Mouse (Mus musculus): Measurements from ENCODE around the gene Klk1b5.

Klk1b5 gene

DNA sequence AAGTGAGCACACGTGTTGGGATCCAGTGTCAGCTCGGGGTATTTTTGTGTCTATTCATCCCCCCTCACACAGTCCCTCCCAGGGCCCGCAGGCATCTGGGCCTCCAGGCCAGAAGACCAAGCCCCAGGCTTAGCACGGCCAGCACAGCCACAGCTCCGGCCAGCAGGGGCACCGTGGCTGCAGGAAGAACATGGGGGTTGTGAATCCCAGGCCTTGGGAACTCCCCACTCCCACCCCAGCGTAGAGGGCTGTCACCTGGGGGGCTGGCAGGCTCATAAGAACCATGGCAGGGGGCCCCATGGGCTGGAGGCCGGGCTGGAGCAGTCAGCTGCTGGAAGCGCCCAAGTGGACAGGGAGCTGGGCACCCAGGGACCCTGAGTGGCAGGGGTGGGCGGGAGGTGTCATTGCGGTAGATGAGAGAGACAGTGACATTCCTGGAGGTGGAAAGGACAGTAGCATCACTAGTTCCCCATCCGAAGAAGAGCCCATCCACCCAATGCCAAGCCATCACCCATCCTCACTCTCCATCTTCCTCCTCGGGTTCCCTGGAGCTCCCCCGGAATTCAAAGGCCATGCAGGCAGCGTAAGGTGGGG, 37.4 kb downstream of the Klk1b5 start:
- DNase-seq (ENCODE audit: low read depth, low spot score), result no peak

DNA sequence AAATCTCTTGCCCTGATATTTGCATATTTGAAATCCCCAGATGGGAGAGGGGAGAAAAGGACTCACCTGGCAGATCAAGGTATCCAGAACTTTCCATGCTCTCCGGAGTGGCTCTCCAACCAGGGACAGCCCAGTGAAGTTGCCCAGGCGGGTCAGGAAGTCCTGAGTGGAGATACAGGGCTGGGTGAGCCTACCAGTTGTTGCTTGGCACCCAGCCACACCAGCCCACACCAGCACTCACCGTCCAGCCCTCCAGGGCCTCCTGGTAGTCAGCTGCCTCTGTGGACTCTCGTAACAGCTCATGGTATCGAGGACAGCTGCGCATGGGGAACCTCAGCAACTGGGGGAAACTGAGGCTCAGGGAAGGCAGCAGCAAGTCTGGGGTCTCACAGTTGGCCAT, 39.2 kb downstream of the Klk1b5 start:
- no peak for DNase-seq (ENCODE audit: low read depth, low spot score)

DNA sequence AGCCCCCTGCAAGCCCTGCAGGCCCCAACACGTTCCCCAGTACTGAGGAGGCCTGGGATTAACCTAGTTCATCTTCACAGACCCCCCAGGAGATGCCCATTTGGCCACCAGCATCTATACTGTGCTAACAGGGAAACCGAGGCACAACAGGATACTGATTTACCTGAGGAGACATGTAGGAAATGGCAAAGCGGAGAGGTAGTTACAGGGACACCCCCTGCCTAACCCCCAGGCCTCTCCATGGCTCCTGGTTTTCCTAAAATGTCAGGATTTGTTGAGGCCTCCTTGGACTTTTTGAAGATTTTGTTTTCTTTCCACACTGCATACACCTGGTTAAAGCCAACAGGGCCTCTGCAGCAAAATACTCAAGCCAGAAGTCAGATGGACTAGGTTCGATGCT, 41.5 kb downstream of the Klk1b5 start, which contains the start of gene Acp4:
TSS of gene Acp4 (minus strand) at position 101 of the 400 bp plus-strand sequence.
- DNase-seq (ENCODE audit: low read depth, low spot score), result no peak

DNA sequence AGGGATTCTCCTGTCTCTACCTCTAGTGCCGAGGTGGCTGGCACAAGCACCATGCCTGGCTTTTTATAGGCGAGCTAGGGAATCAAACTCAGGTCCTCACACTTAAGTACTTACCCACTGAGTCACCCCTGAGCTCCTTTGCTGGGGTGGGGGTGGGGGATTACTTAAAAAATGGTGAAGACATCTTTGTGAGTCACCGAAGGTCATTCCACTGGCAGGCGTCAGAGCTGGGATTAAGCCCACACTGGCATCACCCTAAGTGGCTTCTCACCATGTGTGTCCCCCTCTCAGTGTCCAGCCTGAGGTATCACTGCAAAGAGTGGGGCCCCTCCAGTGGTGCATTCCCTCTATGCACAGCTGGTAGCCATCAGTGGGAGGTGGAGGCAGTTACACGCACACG, 44.7 kb downstream of the Klk1b5 start:
- DNase-seq (ENCODE audit: low read depth, low spot score), result no peak

DNA sequence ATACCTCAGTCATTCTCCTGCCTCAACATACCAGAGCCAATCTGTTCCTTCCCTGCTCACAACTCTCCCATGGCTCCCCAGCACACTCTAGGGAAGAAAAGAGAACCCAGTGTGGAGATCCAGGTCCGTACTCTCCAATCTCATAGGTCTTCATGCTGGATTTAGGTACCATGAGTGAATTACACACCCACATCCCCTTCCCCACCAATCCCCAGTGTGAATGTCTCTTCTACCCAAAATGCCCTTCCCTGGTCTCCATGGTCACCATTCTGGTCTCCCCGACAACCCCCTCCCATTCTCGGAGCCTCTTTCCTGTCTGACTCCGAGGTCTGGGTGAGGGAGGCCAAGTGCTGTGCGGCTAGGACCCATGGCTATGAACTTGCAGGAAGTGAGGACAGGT, 45.4 kb downstream of the Klk1b5 start, which contains the start of gene Gm15517:
TSS of gene Gm15517 (plus strand) at position 301 of the 400 bp plus-strand sequence.
- peak; percentile 53 for DNase-seq (ENCODE audit: low read depth, low spot score)

DNA sequence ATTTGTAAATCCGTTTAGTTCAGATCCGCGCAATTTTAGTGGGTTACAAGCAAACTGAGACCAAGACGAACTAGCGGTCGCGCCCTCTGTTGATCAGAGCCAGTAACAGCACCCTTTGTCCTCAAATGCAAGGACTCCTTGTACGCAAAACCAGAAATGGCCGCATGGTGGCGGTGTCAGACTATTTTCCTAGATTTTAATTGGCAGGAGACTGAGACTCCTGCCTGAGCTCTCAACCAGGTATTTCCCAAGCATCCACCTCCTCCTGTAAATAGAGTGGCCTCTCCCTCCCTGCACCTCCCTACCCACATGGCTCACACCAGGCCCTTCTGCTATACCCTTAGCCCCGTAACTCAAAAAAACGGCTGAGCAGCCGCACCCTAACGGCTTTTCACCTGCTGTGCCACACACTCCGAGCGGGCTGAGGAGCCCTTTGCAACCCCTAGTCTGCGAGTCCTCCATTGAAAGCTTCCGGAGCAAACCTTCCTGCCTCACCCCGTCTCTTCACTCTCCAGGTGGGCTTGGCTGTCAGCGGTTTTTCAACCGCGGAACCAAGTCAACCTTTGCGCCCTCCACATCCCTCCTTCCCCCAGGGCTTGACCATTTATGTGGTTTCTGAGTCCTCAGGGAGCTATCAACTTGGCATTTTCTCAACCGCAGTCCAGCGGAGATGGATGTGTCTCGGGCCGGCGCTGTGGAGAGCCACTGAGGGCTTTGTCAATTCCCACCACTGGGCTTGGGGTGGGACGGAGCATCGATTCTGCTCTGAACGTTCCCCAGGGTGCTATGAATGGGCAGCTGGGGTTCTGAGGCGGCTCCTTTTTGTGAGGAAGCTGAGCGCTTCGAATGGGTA, 47.3 kb downstream of the Klk1b5 start:
- peak; percentile 96 for DNase-seq (ENCODE audit: low read depth, low spot score)

DNA sequence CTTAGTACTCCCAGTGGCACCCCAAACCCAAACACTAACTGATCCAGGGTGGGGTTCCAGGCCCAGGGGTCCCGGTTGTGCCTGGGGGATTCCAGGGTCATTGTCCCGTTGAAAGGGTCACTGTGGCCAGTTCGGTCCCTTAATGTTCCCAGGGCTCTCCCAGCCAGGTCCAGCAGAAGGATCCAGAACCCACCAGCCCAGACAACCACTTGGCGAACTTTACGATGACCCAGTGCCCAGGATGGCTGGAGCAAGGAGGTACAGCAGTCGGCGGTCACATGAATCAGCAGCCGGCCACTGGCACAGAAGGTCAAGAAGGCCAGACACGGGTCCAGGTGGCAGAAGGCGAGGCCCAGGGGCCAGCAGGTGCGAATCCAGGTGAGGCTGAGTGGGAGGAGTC, 52.4 kb downstream of the Klk1b5 start:
- no peak for DNase-seq (ENCODE audit: low read depth, low spot score)

DNA sequence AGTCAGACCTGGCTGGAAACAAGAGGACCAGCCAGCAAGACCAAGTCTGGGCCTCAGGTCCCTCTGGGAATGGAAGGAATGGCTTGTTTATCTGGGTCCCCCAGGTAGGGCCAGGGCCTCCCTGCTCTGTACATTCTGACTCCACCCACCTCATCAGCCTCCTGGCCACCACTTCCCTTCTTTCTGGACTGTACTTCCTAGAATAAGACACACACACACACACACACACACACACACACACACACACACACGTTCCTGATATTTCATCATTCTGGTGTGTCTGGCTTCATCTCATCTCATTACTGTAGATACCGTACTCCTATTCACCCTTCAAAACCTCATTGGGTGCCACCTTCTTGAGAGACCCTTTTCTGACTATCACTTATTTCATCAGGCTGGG, 53.7 kb downstream of the Klk1b5 start:
- no peak for DNase-seq (ENCODE audit: low read depth, low spot score)
